Mouse (Mus musculus) embryonic facial prominence, embryonic 12.5 days (tissue): ENCODE measurements around the gene Cacna1b. TPM values are rescaled to one million over a fixed set of nuclear protein-coding genes. Genes with fewer than 3 reads are reported as not detected.

Experiments used
- ATAC-seq: fragments of 200-750 bp; cut with Nextera tagmentation; 2 replicates; pipeline ENCODE4 v1.8.0; 2017; ENCODE audit not compliant: insufficient number of reproducible peaks, insufficient read depth, low FRiP score, low TSS enrichment
- H3K27ac ChIP-seq: fragments of 300-500 bp; sonication (generic); 2 replicates; pipeline ENCODE4 v1.5.1; 2016; ENCODE audit warnings: mild to moderate bottlenecking
- H3K27me3 ChIP-seq: fragments of 300-500 bp; sonication (generic); 2 replicates; pipeline ENCODE4 v1.6.1; 2016; ENCODE audit warnings: mild to moderate bottlenecking, moderate library complexity
- H3K36me3 ChIP-seq: fragments of 300-500 bp; sonication (generic); 2 replicates; pipeline ENCODE4 v1.6.1; 2016; ENCODE audit warnings: mild to moderate bottlenecking
- H3K4me1 ChIP-seq: fragments of 300-500 bp; sonication (generic); 2 replicates; pipeline ENCODE4 v1.6.1; 2016
- H3K4me2 ChIP-seq: fragments of 300-500 bp; sonication (generic); replicated peaks from 2 replicates; pipeline ENCODE4 v1.6.1; 2016; ENCODE audit warnings: mild to moderate bottlenecking, moderate library complexity
- H3K4me3 ChIP-seq: fragments of 300-500 bp; sonication (generic); 2 replicates; pipeline ENCODE4 v1.5.1; 2016; ENCODE audit warnings: mild to moderate bottlenecking
- H3K9ac ChIP-seq: fragments of 300-500 bp; sonication (generic); 2 replicates; pipeline ENCODE4 v1.6.1; 2016; ENCODE audit warnings: mild to moderate bottlenecking, moderate library complexity
- H3K9me3 ChIP-seq: fragments of 300-500 bp; sonication (generic); 2 replicates; pipeline ENCODE4 v1.6.1; 2016; ENCODE audit warnings: mild to moderate bottlenecking, moderate library complexity
- WGBS: fragments of 180-500 bp; shearing (Covaris S2); methylation state at CpG from one replicate; pipeline ENCODE4 v1.1.7; 2016; 5-methylcytosine and 5-hydroxymethylcytosine counted together
- polyA plus RNA-seq: library from polyadenylated mRNA; unstranded; fragments of >200 nt; fragmentation: Nextera tagmentation; extraction: Ambion mirVana; gene quantifications from 2 replicates; pipeline ENCODE4 v1.2.1, GENCODE M21; 2016

Cacna1b gene
- polyA plus RNA-seq, 1 experiment from 2014 or later: 3.3 TPM

DNA sequence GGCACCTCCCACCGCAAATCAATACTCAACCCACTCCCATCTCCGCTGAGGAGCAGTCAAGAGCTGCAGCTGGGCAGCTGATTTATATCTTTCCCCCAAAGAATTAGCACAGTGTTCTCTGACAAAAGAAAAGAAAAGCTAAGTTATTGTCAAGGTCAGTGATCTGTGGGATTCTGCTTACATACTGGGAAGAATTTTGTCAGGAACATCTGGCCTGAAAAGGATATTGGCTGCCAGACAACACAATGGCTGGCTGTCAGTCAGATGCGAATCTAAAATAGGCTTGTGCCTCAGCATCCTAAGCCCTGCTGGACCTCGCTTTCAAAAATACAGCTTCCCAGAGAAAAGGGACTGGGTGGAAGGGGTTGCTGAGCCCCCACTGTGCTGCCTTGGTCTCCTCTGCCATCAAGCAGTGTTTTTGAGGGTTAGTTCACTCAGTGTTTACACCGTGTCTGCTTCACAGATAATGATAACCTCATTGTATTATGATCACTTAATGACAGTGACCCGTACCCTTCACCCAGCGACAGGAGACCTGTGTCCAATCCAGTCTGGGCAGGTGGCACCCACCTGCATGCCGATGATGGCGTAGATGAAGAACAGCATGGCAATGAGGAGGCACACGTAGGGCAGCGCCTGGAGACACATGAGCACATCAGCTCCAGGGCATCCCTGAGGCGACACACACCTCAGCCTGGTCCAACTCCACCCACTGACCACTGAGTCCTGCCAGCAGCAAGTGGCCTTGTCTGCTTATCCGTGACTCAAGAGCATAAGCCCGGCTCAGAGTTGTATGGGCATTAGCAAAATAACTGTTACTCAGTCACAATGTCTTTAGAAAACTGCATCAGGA, 124.6 kb downstream of the Cacna1b start:
- Histone ChIP-seq H3K27me3 (no peaks in the 10 kb centered on the region), H3K36me3 (no peaks in the 10 kb centered on the region), H3K9ac (no peak overlapping the region), H3K27ac (no peak overlapping the region), H3K9me3 (no peaks in the 10 kb centered on the region), H3K4me2 (no peak overlapping the region), H3K4me1 (peaks cover 8% of the 10 kb centered on the region; the same call in 1 of the 2 replicates), H3K4me3 (no peak overlapping the region)
- WGBS: 70% methylated on average over 14 of the region's 14 CpGs
- no peak for ATAC-seq

DNA sequence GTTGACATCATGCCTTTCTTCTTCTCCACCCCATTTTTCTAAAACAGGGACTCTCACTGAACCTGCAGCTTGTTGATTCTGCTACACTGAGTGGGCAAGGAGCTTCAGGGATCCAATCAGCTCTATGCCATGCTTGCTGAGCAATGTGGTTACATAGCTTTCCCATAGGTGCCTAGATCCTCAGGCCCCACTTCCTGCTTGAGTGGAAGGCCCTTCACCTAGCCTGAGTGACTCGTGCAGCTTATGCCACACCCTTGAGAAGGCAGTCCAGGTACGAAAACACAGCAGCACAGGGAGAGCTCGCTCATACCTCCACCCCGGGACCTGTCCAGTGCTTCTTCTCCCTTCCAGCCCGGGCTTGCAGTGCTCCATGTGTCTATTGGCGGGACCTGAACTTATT, 129.3 kb downstream of the Cacna1b start:
- H3K27ac ChIP-seq: no peak overlapping the region
- no peak overlapping the region for H3K9ac ChIP-seq
- 85% methylated on average over 6 of the region's 6 CpGs for WGBS
- H3K27me3 ChIP-seq: no peaks in the 10 kb centered on the region
- H3K9me3 ChIP-seq: no peaks in the 10 kb centered on the region
- no peaks in the 10 kb centered on the region for H3K36me3 ChIP-seq
- H3K4me3 ChIP-seq: no peak overlapping the region
- no peak for ATAC-seq
- no peak overlapping the region for H3K4me2 ChIP-seq
- peaks cover 8% of the 10 kb centered on the region; the same call in 1 of the 2 replicates for H3K4me1 ChIP-seq

DNA sequence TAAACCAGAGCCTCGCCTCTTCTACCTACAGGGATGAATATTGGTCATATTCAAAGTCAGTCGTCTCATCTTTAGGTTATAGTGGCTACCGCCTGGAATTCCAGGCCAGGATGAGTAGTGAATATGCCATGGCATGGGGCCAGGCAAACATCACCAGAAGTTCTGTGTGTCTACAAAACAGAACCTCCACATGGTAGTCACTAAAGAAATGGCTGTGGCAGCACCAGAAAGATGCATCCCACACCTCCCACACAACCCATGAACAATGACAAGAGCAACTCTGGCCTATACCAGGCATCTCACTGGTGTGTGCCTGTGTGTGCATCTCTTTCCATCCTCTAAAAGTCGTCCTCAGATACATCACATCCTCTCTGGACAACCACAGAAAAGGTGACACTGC, 145.8 kb downstream of the Cacna1b start:
- no peak overlapping the region for H3K9ac ChIP-seq
- H3K9me3 ChIP-seq: no peaks in the 10 kb centered on the region
- no peak overlapping the region for H3K4me3 ChIP-seq
- no peaks in the 10 kb centered on the region for H3K4me1 ChIP-seq
- WGBS: 74% methylated on average over 4 of the region's 4 CpGs
- no peak overlapping the region for H3K27ac ChIP-seq
- ATAC-seq: no peak
- H3K27me3 ChIP-seq: no peaks in the 10 kb centered on the region
- H3K36me3 ChIP-seq: no peaks in the 10 kb centered on the region
- no peak overlapping the region for H3K4me2 ChIP-seq

DNA sequence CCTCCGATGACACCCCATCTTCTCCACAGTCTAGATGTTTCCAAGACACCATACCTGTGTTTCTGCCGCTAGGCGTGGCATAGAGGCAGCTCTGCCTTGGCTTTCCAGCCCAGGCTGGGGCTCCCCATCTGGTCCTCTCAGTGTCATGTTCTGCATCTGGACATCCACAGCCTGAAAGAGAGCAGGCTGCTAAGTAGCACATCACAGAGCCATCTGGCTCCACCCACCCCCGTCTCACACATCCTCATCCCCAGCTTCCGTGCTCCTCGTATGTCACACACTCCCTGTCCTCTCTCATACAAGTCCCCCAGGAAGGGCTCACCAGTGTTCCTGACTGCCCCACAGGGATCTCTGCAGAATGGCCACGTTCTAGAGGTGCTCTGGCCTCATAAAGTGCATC, 153.2 kb downstream of the Cacna1b start:
- 77% methylated on average over 7 of the region's 7 CpGs for whole genome bisulfite sequencing
- Histone ChIP-seq H3K4me3 (no peak overlapping the region), H3K36me3 (no peaks in the 10 kb centered on the region), H3K4me2 (no peak overlapping the region), H3K4me1 (no peaks in the 10 kb centered on the region), H3K9ac (no peak overlapping the region), H3K27me3 (peaks cover 13% of the 10 kb centered on the region; the same call in 1 of the 2 replicates), H3K9me3 (no peaks in the 10 kb centered on the region), H3K27ac (no peak overlapping the region)
- no peak for ATAC-seq

DNA sequence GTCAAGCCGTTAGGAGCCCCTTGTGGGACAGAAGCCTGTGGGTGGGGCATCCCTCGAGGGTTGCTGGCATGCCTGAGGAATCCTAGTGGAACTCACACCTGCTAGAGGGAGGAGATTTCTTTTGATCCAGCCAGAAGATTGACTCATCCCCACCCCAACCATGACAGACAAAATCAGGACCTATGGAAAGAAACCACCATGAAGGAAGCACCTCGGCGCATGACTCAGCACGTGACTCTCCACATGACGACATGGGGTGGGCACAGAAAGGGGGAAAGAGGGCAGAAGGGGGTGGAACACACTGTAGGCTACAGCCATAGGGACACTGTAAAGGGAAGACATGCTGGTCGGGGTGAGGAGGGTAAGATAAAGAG, 154.2 kb downstream of the Cacna1b start:
- Histone ChIP-seq H3K9ac (no peak overlapping the region), H3K4me1 (no peaks in the 10 kb centered on the region), H3K4me2 (no peak overlapping the region; the same call in 1 of the 2 replicates), H3K4me3 (no peak overlapping the region), H3K27ac (0 out of 2 replicates have a peak overlapping the region, but pooled peaks have one; percentile 19), H3K36me3 (no peaks in the 10 kb centered on the region), H3K9me3 (no peaks in the 10 kb centered on the region), H3K27me3 (peaks cover 13% of the 10 kb centered on the region; the same call in 1 of the 2 replicates)
- WGBS: 37% methylated on average over 7 of the region's 7 CpGs
- peak; percentile 18; the same call in 1 of the 2 replicates for ATAC-seq

DNA sequence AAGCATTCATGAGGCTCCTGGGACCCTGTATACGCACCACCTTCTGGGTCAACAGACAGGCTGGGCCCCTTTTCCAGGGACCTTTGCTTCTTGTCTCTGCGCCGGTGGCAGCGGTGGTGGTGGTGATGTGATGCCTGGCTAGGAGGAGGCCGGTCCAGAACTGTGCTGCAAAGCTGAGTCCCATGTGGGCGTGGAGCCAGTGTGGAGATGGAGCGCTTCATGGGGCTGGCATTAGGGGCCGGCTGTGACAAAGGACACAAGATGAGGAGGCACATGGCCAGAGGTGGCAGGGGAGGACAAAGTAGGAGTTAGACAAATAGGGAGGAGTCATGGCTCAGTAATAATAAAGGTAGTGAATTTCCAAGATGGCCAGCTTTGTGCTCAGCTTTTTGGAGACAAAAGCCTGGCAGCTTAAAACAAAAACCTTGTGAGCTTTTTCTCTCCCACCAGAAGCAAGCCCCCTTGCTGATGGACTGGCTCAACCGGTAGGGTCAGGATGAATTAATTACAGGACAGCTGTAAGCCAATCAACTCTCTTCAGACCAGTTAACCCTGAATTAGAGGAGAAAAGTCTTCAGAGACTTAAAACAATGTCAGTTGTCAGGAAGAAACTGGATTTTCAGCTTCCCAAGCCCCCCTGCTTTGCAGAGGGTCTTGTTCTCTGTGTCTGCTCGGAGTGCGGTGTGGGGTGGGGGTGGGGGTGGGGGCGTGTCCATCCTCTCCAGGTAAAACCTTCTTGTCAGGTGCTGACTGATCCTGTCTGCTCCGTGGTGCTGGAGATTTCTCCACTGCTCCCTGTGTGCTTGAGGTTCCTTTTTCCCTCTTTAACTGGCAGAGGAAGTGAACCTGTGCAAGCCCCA, 154.8 kb downstream of the Cacna1b start:
- peak overlapping the region; percentile 32 for H3K4me2 ChIP-seq
- 19% methylated on average over 13 of the region's 13 CpGs for WGBS
- H3K27ac ChIP-seq: peak overlapping the region; percentile 55; the same call in 1 of the 2 replicates
- H3K4me1 ChIP-seq: no peaks in the 10 kb centered on the region
- peaks cover 13% of the 10 kb centered on the region; the same call in 1 of the 2 replicates for H3K27me3 ChIP-seq
- H3K9me3 ChIP-seq: no peaks in the 10 kb centered on the region
- peak; percentile 54; the same call in 1 of the 2 replicates for ATAC-seq
- 0 out of 2 replicates have a peak overlapping the region, but pooled peaks have one; percentile 15 for H3K4me3 ChIP-seq
- no peaks in the 10 kb centered on the region for H3K36me3 ChIP-seq
- no peak overlapping the region for H3K9ac ChIP-seq

DNA sequence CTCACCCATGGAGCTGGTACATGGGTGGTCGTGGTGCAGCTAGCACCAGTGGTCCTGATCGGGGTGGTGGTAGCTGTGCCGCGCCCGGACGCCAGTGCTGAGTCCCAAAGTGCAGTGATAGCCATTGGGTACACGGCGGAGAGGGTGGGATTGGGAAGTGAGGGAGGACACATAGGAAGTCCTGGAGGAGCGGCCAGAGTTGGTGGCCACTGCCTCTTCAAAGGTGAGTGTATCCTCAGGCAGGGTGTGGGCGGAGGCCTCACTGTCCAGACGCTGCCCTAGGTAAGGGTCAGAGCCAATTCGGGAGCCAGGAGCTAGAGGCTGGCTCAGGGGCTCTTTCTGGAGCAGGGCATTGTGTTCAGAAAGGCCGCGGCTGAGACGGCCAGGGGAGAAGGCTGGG, 156.4 kb downstream of the Cacna1b start:
- Histone ChIP-seq H3K9ac (no peak overlapping the region), H3K4me3 (no peak overlapping the region), H3K4me2 (no peak overlapping the region), H3K4me1 (no peaks in the 10 kb centered on the region), H3K36me3 (no peaks in the 10 kb centered on the region), H3K27me3 (peaks cover 13% of the 10 kb centered on the region; the same call in 1 of the 2 replicates), H3K9me3 (no peaks in the 10 kb centered on the region), H3K27ac (no peak overlapping the region)
- WGBS: 87% methylated on average over 15 of the region's 15 CpGs
- ATAC-seq: no peak

DNA sequence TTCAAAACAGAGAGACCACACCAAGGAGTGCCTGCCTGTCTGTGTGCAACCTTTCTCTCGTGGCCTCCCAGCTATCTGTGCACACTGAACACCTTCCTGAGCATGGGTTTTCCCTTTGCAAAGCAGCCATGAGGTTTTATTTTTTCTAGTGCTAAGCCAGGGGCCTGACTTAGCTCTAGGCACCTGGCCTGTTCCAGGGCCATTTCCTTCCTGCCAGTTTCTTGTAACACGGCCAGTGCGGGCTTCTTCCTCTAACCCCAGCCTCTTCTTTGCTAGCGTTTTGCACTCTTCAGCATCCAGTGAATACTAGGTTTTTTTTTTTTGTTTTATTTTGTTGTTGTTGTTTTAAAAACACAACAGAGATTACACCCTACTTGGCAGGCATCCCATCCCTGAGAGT, 157.9 kb downstream of the Cacna1b start:
- WGBS: 72% methylated on average over 4 of the region's 4 CpGs
- peaks cover 13% of the 10 kb centered on the region; the same call in 1 of the 2 replicates for H3K27me3 ChIP-seq
- H3K4me3 ChIP-seq: no peak overlapping the region
- no peak overlapping the region for H3K4me2 ChIP-seq
- no peaks in the 10 kb centered on the region for H3K36me3 ChIP-seq
- no peaks in the 10 kb centered on the region for H3K9me3 ChIP-seq
- no peak overlapping the region for H3K27ac ChIP-seq
- no peaks in the 10 kb centered on the region for H3K4me1 ChIP-seq
- no peak for ATAC-seq
- H3K9ac ChIP-seq: no peak overlapping the region

DNA sequence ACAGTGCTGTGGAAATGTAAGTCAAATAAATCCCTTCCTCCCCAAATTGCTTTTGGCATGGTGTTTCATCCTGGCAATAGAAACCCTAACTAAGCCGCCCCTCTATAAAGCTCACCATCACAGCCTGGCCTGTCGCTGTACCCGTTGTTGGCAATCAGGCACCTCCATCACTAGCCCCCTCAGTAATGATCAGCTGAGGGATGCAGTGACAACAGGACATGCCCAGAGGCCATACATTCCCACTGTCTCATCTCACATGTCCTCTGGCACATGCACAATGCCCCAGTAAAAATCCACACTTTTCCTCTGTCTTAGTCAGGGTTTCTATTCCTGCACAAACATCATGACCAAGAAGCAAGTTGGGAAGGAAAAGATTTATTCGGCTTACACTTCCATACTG, 173.5 kb downstream of the Cacna1b start:
- H3K27ac ChIP-seq: no peak overlapping the region
- H3K9ac ChIP-seq: no peak overlapping the region
- 0 out of 2 replicates have a peak, but pooled peaks cover 8% of the 10 kb centered on the region for H3K9me3 ChIP-seq
- H3K27me3 ChIP-seq: no peaks in the 10 kb centered on the region
- no peaks in the 10 kb centered on the region for H3K4me1 ChIP-seq
- no peak overlapping the region for H3K4me3 ChIP-seq
- no peak for ATAC-seq
- 90% methylated on average over 4 of the region's 4 CpGs for WGBS
- no peaks in the 10 kb centered on the region for H3K36me3 ChIP-seq
- no peak overlapping the region for H3K4me2 ChIP-seq

DNA sequence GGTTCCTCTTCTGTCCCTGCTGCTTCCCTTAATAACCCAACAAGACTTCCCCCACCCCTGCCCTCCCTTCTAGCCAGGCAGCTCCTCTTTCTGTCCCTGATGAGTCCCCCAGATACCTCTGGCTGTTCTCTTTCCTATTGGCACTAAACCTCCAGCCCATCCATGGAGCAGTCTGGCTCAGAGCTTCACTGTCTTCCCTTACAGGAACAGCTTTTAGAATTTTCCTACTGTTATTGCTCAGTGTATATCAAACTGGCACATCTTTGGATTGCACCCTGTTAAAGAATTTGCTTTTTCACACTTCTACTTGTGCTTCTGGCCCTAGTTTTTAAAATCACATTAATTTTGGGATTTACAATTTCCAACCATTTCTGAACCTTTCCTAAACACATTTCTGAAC, 175.0 kb downstream of the Cacna1b start:
- Histone ChIP-seq H3K9me3 (0 out of 2 replicates have a peak, but pooled peaks cover 8% of the 10 kb centered on the region), H3K27me3 (no peaks in the 10 kb centered on the region), H3K4me3 (no peak overlapping the region), H3K36me3 (no peaks in the 10 kb centered on the region), H3K27ac (no peak overlapping the region), H3K4me1 (no peaks in the 10 kb centered on the region), H3K9ac (no peak overlapping the region), H3K4me2 (no peak overlapping the region)
- no peak for ATAC-seq

DNA sequence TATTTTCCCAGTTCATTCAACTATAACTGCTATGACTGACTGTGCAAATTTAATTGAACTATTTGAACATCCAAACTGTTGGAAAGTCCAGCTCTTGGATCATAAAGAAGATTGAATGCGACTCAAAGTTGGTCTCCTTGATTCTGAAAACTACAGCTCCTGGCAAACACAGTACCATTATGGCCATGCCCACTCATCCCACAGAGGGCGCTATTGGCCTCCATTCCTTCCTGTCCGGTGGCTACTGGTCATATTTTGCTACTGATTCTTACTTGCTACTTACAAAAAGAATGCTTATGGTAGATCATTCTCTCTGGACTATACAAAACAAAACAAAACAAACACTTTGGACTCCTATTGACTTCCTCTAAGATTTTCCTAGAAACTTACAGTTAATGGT, 188.3 kb downstream of the Cacna1b start:
- no peaks in the 10 kb centered on the region for H3K4me1 ChIP-seq
- H3K9ac ChIP-seq: no peak overlapping the region
- no peak overlapping the region for H3K4me3 ChIP-seq
- 23% methylated on average over 3 of the region's 3 CpGs for whole genome bisulfite sequencing
- no peak overlapping the region for H3K4me2 ChIP-seq
- no peak for ATAC-seq
- H3K27me3 ChIP-seq: 0 out of 2 replicates have a peak, but pooled peaks cover under 1% of the 10 kb centered on the region
- H3K9me3 ChIP-seq: no peaks in the 10 kb centered on the region
- no peaks in the 10 kb centered on the region for H3K36me3 ChIP-seq
- no peak overlapping the region for H3K27ac ChIP-seq
